Mouse (Mus musculus) neural tube, embryonic 12.5 days (tissue): ENCODE results near the gene Nckap5l. TPM values are rescaled to one million over a fixed set of nuclear protein-coding genes. Genes with fewer than 3 reads are reported as not detected.

Experiments used
- ATAC-seq: fragments of 200-750 bp; cut with Nextera tagmentation; 2 replicates; pipeline ENCODE4 v1.8.0; 2017; ENCODE audit warnings: low read depth, mild to moderate bottlenecking, moderate TSS enrichment, moderate library complexity; ENCODE audit not compliant: low FRiP score
- H3K27ac ChIP-seq: fragments of 300-500 bp; sonication (generic); 2 replicates; pipeline ENCODE4 v1.5.1; 2016
- H3K27me3 ChIP-seq: fragments of 300-500 bp; sonication (generic); replicated peaks from 2 replicates; pipeline ENCODE4 v1.6.1; 2016; ENCODE audit warnings: mild to moderate bottlenecking
- H3K36me3 ChIP-seq: fragments of 300-500 bp; sonication (generic); 2 replicates; pipeline ENCODE4 v1.6.1; 2016; ENCODE audit warnings: mild to moderate bottlenecking
- H3K4me1 ChIP-seq: fragments of 300-500 bp; sonication (generic); 2 replicates; pipeline ENCODE4 v1.6.1; 2016
- H3K4me2 ChIP-seq: fragments of 300-500 bp; sonication (generic); replicated peaks from 2 replicates; pipeline ENCODE4 v1.6.1; 2016; ENCODE audit warnings: mild to moderate bottlenecking
- H3K4me3 ChIP-seq: fragments of 300-500 bp; sonication (generic); 2 replicates; pipeline ENCODE4 v1.5.1; 2016
- H3K9ac ChIP-seq: fragments of 300-500 bp; sonication (generic); 2 replicates; pipeline ENCODE4 v1.6.1; 2016; ENCODE audit warnings: mild to moderate bottlenecking
- H3K9me3 ChIP-seq: fragments of 300-500 bp; sonication (generic); 2 replicates; pipeline ENCODE4 v1.6.1; 2016; ENCODE audit warnings: mild to moderate bottlenecking
- WGBS: fragments of 180-500 bp; shearing (Covaris S2); methylation state at CpG from one replicate; pipeline ENCODE4 v1.1.7; 2016; 5-methylcytosine and 5-hydroxymethylcytosine counted together
- polyA plus RNA-seq: library from polyadenylated mRNA; unstranded; fragments of >200 nt; fragmentation: Nextera tagmentation; extraction: Ambion mirVana; gene quantifications from 2 replicates; pipeline ENCODE4 v1.2.1, GENCODE M21; 2016

Nckap5l gene
- polyA plus RNA-seq, 1 experiment from 2014 or later, result 17.2 TPM

GRCm38 (mm10) chr15:99440816-99441457 is 16.6 kb downstream of the Nckap5l start:
- Histone ChIP-seq H3K27me3 (no peaks in the 10 kb centered on the region), H3K9me3 (no peaks in the 10 kb centered on the region), H3K4me1 (peaks cover 42% of the 10 kb centered on the region), H3K36me3 (peaks cover 7% of the 10 kb centered on the region; the same call in 1 of the 2 replicates), H3K4me3 (no peak overlapping the region), H3K27ac (peak overlapping the region; percentile 46), H3K4me2 (peak overlapping the region; percentile 9; the same call in 1 of the 2 replicates), H3K9ac (peak overlapping the region; percentile 40)
- ATAC-seq, result no peak
- WGBS, result 63% methylated on average over 8 of the region's 8 CpGs

GRCm38 (mm10) chr15:99440112-99440815 is 17.3 kb downstream of the Nckap5l start:
- H3K4me2 ChIP-seq, result peak overlapping the region; percentile 9; the same call in 1 of the 2 replicates
- peak overlapping the region; percentile 40 for H3K9ac ChIP-seq
- H3K4me3 ChIP-seq, result no peak overlapping the region
- ATAC-seq, result peak; percentile 50; the same call in 1 of the 2 replicates
- H3K27me3 ChIP-seq, result no peaks in the 10 kb centered on the region
- H3K36me3 ChIP-seq, result peaks cover 7% of the 10 kb centered on the region; the same call in 1 of the 2 replicates
- H3K27ac ChIP-seq, result peak overlapping the region; percentile 46; the same call in 1 of the 2 replicates
- H3K9me3 ChIP-seq, result no peaks in the 10 kb centered on the region
- 54% methylated on average over 2 of the region's 2 CpGs for WGBS
- peaks cover 44% of the 10 kb centered on the region for H3K4me1 ChIP-seq

GRCm38 (mm10) chr15:99438966-99439698 is 18.4 kb downstream of the Nckap5l start:
- H3K27ac ChIP-seq, result no peak overlapping the region
- no peaks in the 10 kb centered on the region for H3K27me3 ChIP-seq
- no peak for ATAC-seq
- peaks cover 7% of the 10 kb centered on the region; the same call in 1 of the 2 replicates for H3K36me3 ChIP-seq
- H3K9ac ChIP-seq, result no peak overlapping the region
- no peak overlapping the region for H3K4me3 ChIP-seq
- 87% methylated on average over 8 of the region's 8 CpGs for WGBS
- H3K4me2 ChIP-seq, result no peak overlapping the region
- no peaks in the 10 kb centered on the region for H3K9me3 ChIP-seq
- H3K4me1 ChIP-seq, result peaks cover 48% of the 10 kb centered on the region

GRCm38 (mm10) chr15:99433913-99434312 is 23.6 kb downstream of the Nckap5l start:
- Histone ChIP-seq H3K4me1 (peaks cover 27% of the 10 kb centered on the region), H3K36me3 (peaks cover 49% of the 10 kb centered on the region)
- WGBS, result 89% methylated on average over 12 of the region's 12 CpGs

GRCm38 (mm10) chr15:99433081-99433718 is 24.3 kb downstream of the Nckap5l start:
- peaks cover 23% of the 10 kb centered on the region for H3K4me1 ChIP-seq
- 91% methylated on average over 16 of the region's 16 CpGs for whole genome bisulfite sequencing
- no peak overlapping the region for H3K27ac ChIP-seq
- ATAC-seq, result no peak
- H3K27me3 ChIP-seq, result no peaks in the 10 kb centered on the region
- H3K4me3 ChIP-seq, result no peak overlapping the region
- H3K36me3 ChIP-seq, result peaks cover 49% of the 10 kb centered on the region
- H3K4me2 ChIP-seq, result no peak overlapping the region
- H3K9me3 ChIP-seq, result no peaks in the 10 kb centered on the region
- no peak overlapping the region for H3K9ac ChIP-seq

More at GRCm38 (mm10) chr15:99433913-99434312, 23.6 kb downstream of the Nckap5l start:
- H3K4me2 ChIP-seq, result no peak overlapping the region
- H3K27me3 ChIP-seq, result no peaks in the 10 kb centered on the region
- no peak overlapping the region for H3K4me3 ChIP-seq
- ATAC-seq, result no peak
- H3K27ac ChIP-seq, result no peak overlapping the region
- no peak overlapping the region for H3K9ac ChIP-seq
- H3K9me3 ChIP-seq, result no peaks in the 10 kb centered on the region

- Histone ChIP-seq H3K27ac (no peak overlapping the region), H3K9ac (no peak overlapping the region), H3K4me2 (no peak overlapping the region), H3K4me1 (peaks cover 17% of the 10 kb centered on the region), H3K36me3 (peaks cover 59% of the 10 kb centered on the region), H3K4me3 (no peak overlapping the region), H3K9me3 (no peaks in the 10 kb centered on the region), H3K27me3 (no peaks in the 10 kb centered on the region)
- 84% methylated on average over 8 of the region's 8 CpGs for WGBS
- ATAC-seq, result no peak
Measured at GRCm38 (mm10) chr15:99431967-99432366, 25.6 kb downstream of the Nckap5l start.

GRCm38 (mm10) chr15:99431504-99431903 is 26.0 kb downstream of the Nckap5l start:
- Histone ChIP-seq H3K4me2 (no peak overlapping the region), H3K9ac (no peak overlapping the region), H3K27ac (no peak overlapping the region), H3K4me1 (peaks cover 12% of the 10 kb centered on the region), H3K4me3 (no peak overlapping the region), H3K27me3 (no peaks in the 10 kb centered on the region), H3K9me3 (no peaks in the 10 kb centered on the region), H3K36me3 (peaks cover 63% of the 10 kb centered on the region)
- no peak for ATAC-seq
- 89% methylated on average over 7 of the region's 7 CpGs for whole genome bisulfite sequencing

- H3K4me3 ChIP-seq, result no peak overlapping the region
- H3K4me1 ChIP-seq, result peaks cover 8% of the 10 kb centered on the region
- no peak overlapping the region for H3K27ac ChIP-seq
- H3K36me3 ChIP-seq, result peaks cover 67% of the 10 kb centered on the region
- WGBS, result 90% methylated on average over 10 of the region's 10 CpGs
- H3K4me2 ChIP-seq, result no peak overlapping the region
- H3K27me3 ChIP-seq, result no peaks in the 10 kb centered on the region
- no peaks in the 10 kb centered on the region for H3K9me3 ChIP-seq
- no peak overlapping the region for H3K9ac ChIP-seq
- no peak for ATAC-seq
Measured at GRCm38 (mm10) chr15:99431063-99431462, 26.5 kb downstream of the Nckap5l start.

GRCm38 (mm10) chr15:99430394-99430793 is 27.2 kb downstream of the Nckap5l start:
- Histone ChIP-seq H3K27ac (no peak overlapping the region), H3K36me3 (peaks cover 74% of the 10 kb centered on the region), H3K9me3 (no peaks in the 10 kb centered on the region), H3K27me3 (no peaks in the 10 kb centered on the region), H3K4me3 (no peak overlapping the region), H3K9ac (no peak overlapping the region), H3K4me1 (peaks cover 5% of the 10 kb centered on the region; the same call in 1 of the 2 replicates), H3K4me2 (no peak overlapping the region)
- no peak for ATAC-seq
- WGBS, result 92% methylated on average over 8 of the region's 8 CpGs

GRCm38 (mm10) chr15:99423884-99424283 is 33.7 kb downstream of the Nckap5l start:
- no peaks in the 10 kb centered on the region for H3K9me3 ChIP-seq
- no peak overlapping the region for H3K27ac ChIP-seq
- H3K27me3 ChIP-seq, result no peaks in the 10 kb centered on the region
- H3K4me3 ChIP-seq, result no peak overlapping the region
- H3K4me2 ChIP-seq, result no peak overlapping the region
- H3K9ac ChIP-seq, result no peak overlapping the region
- no peak for ATAC-seq
- peaks cover 71% of the 10 kb centered on the region for H3K36me3 ChIP-seq
- WGBS, result 95% methylated on average over 9 of the region's 9 CpGs
- H3K4me1 ChIP-seq, result peaks cover 12% of the 10 kb centered on the region

GRCm38 (mm10) chr15:99423131-99423530 is 34.4 kb downstream of the Nckap5l start:
- Histone ChIP-seq H3K4me2 (no peak overlapping the region), H3K27me3 (no peaks in the 10 kb centered on the region), H3K4me3 (no peak overlapping the region), H3K4me1 (peaks cover 12% of the 10 kb centered on the region), H3K9ac (no peak overlapping the region), H3K9me3 (no peaks in the 10 kb centered on the region), H3K36me3 (peaks cover 66% of the 10 kb centered on the region), H3K27ac (no peak overlapping the region)
- 94% methylated on average over 10 of the region's 10 CpGs for WGBS
- ATAC-seq, result no peak

- Histone ChIP-seq H3K9ac (no peak overlapping the region), H3K27me3 (no peaks in the 10 kb centered on the region), H3K27ac (no peak overlapping the region), H3K4me1 (peaks cover 12% of the 10 kb centered on the region), H3K36me3 (peaks cover 60% of the 10 kb centered on the region), H3K9me3 (no peaks in the 10 kb centered on the region), H3K4me2 (no peak overlapping the region), H3K4me3 (no peak overlapping the region)
- 92% methylated on average over 23 of the region's 23 CpGs for WGBS
- no peak for ATAC-seq
Measured at GRCm38 (mm10) chr15:99422551-99422950, 35.0 kb downstream of the Nckap5l start.
